Mouse (Mus musculus) neural tube, embryonic 11.5 days (tissue): Measurements from ENCODE around the gene Taf6l. TPM values are rescaled to one million over a fixed set of nuclear protein-coding genes. Genes with fewer than 3 reads are reported as not detected.

ENCODE experiments used
- ATAC-seq: fragments of 200-750 bp; cut with Nextera tagmentation; 2 replicates; pipeline ENCODE4 v1.8.0; 2017; ENCODE audit warnings: moderate number of reproducible peaks, mild to moderate bottlenecking, moderate TSS enrichment, moderate library complexity; ENCODE audit not compliant: insufficient read depth, low FRiP score, low TSS enrichment
- DNase-seq: peaks from one replicate; pipeline ENCODE4 v3.0.0-alpha.2; 2015; ENCODE audit warnings: low spot score
- H3K27ac ChIP-seq: fragments of 300-500 bp; sonication (generic); 2 replicates; pipeline ENCODE4 v1.5.1; 2014; ENCODE audit warnings: low read depth, mild to moderate bottlenecking, low read length
- H3K27me3 ChIP-seq: fragments of 300-500 bp; sonication (generic); 2 replicates; pipeline ENCODE4 v1.6.1; 2014; ENCODE audit warnings: mild to moderate bottlenecking, low read length, mixed read lengths; ENCODE audit not compliant: control insufficient read depth, insufficient read depth
- H3K36me3 ChIP-seq: fragments of 300-500 bp; sonication (generic); 2 replicates; pipeline ENCODE4 v1.6.1; 2014; ENCODE audit warnings: mild to moderate bottlenecking, low read length, moderate library complexity, mixed read lengths; ENCODE audit not compliant: control insufficient read depth, insufficient read depth
- H3K4me1 ChIP-seq: fragments of 300-500 bp; sonication (generic); 2 replicates; pipeline ENCODE4 v1.6.1; 2014; ENCODE audit warnings: low read length, mixed read lengths; ENCODE audit not compliant: control insufficient read depth, insufficient read depth
- H3K4me2 ChIP-seq: fragments of 300-500 bp; sonication (generic); 2 replicates; pipeline ENCODE4 v1.6.1; 2014; ENCODE audit warnings: low read depth, mild to moderate bottlenecking, moderate library complexity
- H3K4me3 ChIP-seq: fragments of 300-500 bp; sonication (generic); 2 replicates; pipeline ENCODE4 v1.5.1; 2014; ENCODE audit warnings: low read depth, low read length
- H3K9ac ChIP-seq: fragments of 300-500 bp; sonication (generic); 2 replicates; pipeline ENCODE4 v1.6.1; 2014; ENCODE audit warnings: mild to moderate bottlenecking, low read length
- H3K9me3 ChIP-seq: fragments of 300-500 bp; sonication (generic); 2 replicates; pipeline ENCODE4 v1.6.1; 2016; ENCODE audit warnings: low read length; ENCODE audit not compliant: control insufficient read depth
- WGBS: fragments of 180-500 bp; shearing (Covaris S2); extraction: QIAGEN DNeasy Blood & Tissue Kit; methylation state at CpG from one replicate; pipeline ENCODE4 v1.1.7; 2014; 5-methylcytosine and 5-hydroxymethylcytosine counted together
- polyA plus RNA-seq: library from polyadenylated mRNA; unstranded; fragments of >200 nt; fragmentation: Nextera tagmentation; extraction: Ambion mirVana; gene quantifications from 2 replicates; pipeline ENCODE4 v1.2.1, GENCODE M21; 2014

The Taf6l gene
- polyA plus RNA-seq, result 20.7 and 22.4 TPM in 2 replicates

DNA sequence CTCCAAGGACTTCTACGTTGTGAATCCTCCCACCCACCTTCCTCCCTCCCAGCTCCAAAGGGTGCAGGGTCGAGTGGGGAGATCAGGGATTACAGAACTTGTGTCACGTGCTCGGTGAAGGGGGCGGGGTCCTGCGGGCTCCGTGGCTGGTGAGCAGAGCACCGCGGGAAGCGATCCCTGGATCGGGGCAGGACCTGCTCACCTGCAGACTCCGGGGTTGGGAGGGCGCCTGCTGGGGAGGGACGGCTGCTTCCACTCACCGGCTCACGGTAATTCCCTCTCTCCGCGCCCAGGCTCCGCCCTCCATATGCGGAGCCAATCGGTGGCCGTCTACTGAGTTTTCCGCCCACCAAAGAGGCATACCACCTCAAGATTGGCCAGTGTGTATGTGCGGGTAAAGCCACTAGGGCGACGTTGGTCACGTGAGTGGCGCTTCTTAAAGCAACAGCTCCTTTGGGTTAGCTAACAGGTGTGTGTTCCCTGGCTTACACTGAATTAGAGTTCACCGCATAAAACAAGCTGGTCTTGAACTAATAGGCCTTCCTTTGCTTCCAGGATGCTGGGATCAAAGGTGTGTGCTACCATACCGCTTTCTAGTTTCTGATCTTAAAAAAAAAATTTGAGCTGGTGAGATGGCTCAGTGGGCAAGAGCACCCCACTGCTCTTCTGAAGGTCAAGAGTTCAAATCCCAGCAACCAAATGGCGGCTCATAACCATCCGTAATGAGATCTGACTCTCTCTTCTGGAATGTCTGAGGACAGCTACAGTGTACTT lies at the start of gene Taf6l:
Gene Taf6l (minus strand): TSS at position 410 of the 774 bp plus-strand sequence.
- H3K27me3 ChIP-seq, result no peaks in the 10 kb centered on the region
- H3K27ac ChIP-seq, result no peak within 1 kb of the TSS; the same call in 1 of the 2 replicates
- no peaks in the 10 kb centered on the region for H3K9me3 ChIP-seq
- peak within 1 kb of the TSS; percentile 84 for H3K4me3 ChIP-seq
- ATAC-seq, result peak; percentile 100
- under 1% methylated on average over 32 of the region's 32 CpGs for WGBS
- peak within 1 kb of the TSS; percentile 73 for H3K4me2 ChIP-seq
- DNase-seq, result peak; percentile 91
- peak within 1 kb of the TSS; percentile 73 for H3K9ac ChIP-seq
- peaks cover 9% of the 10 kb centered on the region for H3K36me3 ChIP-seq
- peaks cover 5% of the 10 kb centered on the region; the same call in 1 of the 2 replicates for H3K4me1 ChIP-seq

GRCm38 (mm10) chr19:8832971-8833370 lies 46.8 kb upstream of the Taf6l start:
- WGBS, result 96% methylated on average over 4 of the region's 4 CpGs
- Histone ChIP-seq H3K27ac (no peak overlapping the region), H3K36me3 (peaks cover 33% of the 10 kb centered on the region), H3K27me3 (no peaks in the 10 kb centered on the region), H3K4me1 (no peaks in the 10 kb centered on the region), H3K9ac (no peak overlapping the region), H3K4me2 (no peak overlapping the region), H3K4me3 (no peak overlapping the region), H3K9me3 (no peaks in the 10 kb centered on the region)
- ATAC-seq (no peak), DNase-seq (no peak)

- Histone ChIP-seq H3K4me1 (no peaks in the 10 kb centered on the region), H3K4me3 (no peak overlapping the region), H3K27ac (no peak overlapping the region), H3K9ac (no peak overlapping the region), H3K27me3 (no peaks in the 10 kb centered on the region), H3K9me3 (no peaks in the 10 kb centered on the region), H3K36me3 (peaks cover 41% of the 10 kb centered on the region), H3K4me2 (no peak overlapping the region)
- DNase-seq (no peak), ATAC-seq (no peak)
- WGBS, result 87% methylated on average over 11 of the region's 11 CpGs
Observed at GRCm38 (mm10) chr19:8831262-8831661, 45.0 kb upstream of the Taf6l start.

GRCm38 (mm10) chr19:8830664-8831063 lies 44.4 kb upstream of the Taf6l start:
- H3K36me3 ChIP-seq, result peaks cover 43% of the 10 kb centered on the region
- no peak for DNase-seq
- WGBS, result 92% methylated on average over 8 of the region's 8 CpGs

GRCm38 (mm10) chr19:8829660-8830059 lies 43.4 kb upstream of the Taf6l start, which contains the start of gene AC129217.1:
Gene AC129217.1, plus strand, starts transcription at chr19:8829773.
- Histone ChIP-seq H3K4me3 (no peak within 1 kb of the TSS), H3K36me3 (peaks cover 45% of the 10 kb centered on the region)
- WGBS, result 94% methylated on average over 8 of the region's 8 CpGs

More at GRCm38 (mm10) chr19:8830664-8831063, 44.4 kb upstream of the Taf6l start:
- Histone ChIP-seq H3K4me1 (no peaks in the 10 kb centered on the region), H3K4me2 (no peak overlapping the region), H3K4me3 (no peak overlapping the region), H3K27ac (no peak overlapping the region), H3K27me3 (no peaks in the 10 kb centered on the region), H3K9me3 (no peaks in the 10 kb centered on the region), H3K9ac (no peak overlapping the region)
- ATAC-seq, result no peak

DNA sequence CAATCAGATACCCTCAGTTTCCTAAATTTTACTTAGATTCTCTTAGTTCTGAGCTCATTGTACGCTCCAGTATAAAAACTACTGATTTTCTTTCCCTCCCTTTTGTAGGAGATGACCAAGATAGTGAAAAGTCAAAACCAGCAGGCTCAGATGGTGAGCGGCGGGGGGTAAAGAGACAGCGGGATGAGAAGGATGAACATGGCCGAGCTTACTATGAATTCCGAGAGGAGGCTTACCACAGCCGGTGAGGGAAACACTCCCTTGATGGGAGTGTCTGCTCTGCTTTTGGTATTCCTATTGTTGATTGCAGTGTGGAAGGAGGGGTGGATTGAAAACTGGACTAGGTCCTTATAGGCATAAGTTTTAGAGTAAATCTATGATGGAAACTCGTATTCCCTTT lies 36.5 kb upstream of the Taf6l start:
- ATAC-seq (no peak), DNase-seq (no peak)
- 83% methylated on average over 8 of the region's 8 CpGs for WGBS
- peaks cover 12% of the 10 kb centered on the region for H3K36me3 ChIP-seq
- no peaks in the 10 kb centered on the region for H3K27me3 ChIP-seq
- peak overlapping the region; percentile 98; the same call in 1 of the 2 replicates for H3K4me2 ChIP-seq
- H3K9me3 ChIP-seq, result no peaks in the 10 kb centered on the region
- H3K9ac ChIP-seq, result 0 out of 2 replicates have a peak overlapping the region, but pooled peaks have one; percentile 9
- H3K4me3 ChIP-seq, result peak overlapping the region; percentile 88
- H3K27ac ChIP-seq, result no peak overlapping the region
- H3K4me1 ChIP-seq, result peaks cover 22% of the 10 kb centered on the region

More at GRCm38 (mm10) chr19:8829660-8830059, 43.4 kb upstream of the Taf6l start, which contains the start of gene AC129217.1:
- ATAC-seq, result no peak
- Histone ChIP-seq H3K9me3 (no peaks in the 10 kb centered on the region), H3K27me3 (no peaks in the 10 kb centered on the region), H3K27ac (no peak within 1 kb of the TSS), H3K4me1 (no peaks in the 10 kb centered on the region), H3K4me2 (no peak within 1 kb of the TSS), H3K9ac (no peak within 1 kb of the TSS)
- DNase-seq, result no peak

DNA sequence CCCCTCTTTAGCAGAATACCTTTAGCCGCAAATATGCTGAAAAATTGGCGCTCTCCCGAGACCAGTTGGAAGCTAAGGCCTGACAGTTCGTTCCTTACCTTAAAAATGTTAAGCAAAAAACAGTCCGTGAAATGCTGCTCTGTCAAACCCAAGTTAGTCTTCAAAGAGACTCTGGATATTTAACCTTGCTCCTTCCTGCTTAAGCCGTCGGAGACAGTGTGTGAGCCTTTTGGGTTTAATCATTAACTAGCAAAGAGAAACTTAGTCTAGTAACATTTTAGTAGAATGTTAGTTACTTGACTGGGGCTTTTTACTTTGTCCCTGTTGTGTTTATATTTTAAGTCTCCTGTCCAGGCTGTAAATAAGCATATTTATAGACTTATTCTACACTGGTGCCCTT lies 34.9 kb upstream of the Taf6l start:
- Histone ChIP-seq H3K36me3 (peaks cover 10% of the 10 kb centered on the region), H3K27me3 (no peaks in the 10 kb centered on the region), H3K4me3 (peak overlapping the region; percentile 88), H3K9me3 (no peaks in the 10 kb centered on the region), H3K27ac (no peak overlapping the region), H3K9ac (peak overlapping the region; percentile 94), H3K4me1 (peaks cover 30% of the 10 kb centered on the region), H3K4me2 (peak overlapping the region; percentile 98)
- no peak for DNase-seq
- no peak for ATAC-seq
- 2% methylated on average over 7 of the region's 7 CpGs for WGBS

DNA sequence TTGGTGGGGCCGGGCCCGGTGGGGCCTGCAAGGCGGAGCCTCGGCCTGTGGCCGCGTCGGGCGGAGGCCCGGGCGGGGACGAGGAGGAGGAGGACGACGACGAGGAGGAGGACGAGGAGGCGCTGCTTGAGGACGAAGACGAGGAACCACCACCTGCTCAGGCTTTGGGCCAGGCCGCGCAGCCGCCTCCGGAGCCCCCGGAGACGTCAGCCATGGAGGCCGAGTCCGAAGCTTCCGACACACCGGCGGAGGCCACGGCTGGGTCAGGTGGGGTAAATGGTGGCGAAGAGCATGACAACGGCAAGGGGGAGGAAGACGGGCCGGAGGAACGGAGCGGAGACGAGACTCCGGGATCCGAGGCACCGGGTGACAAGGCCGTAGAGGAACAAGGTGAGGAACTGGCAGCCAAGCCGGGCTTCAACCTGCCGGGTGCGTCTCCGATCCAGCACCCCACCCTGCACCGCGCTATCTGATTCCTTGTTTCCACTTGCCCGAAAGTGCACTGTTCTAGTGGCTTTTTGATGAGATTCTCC lies 34.3 kb upstream of the Taf6l start:
- Histone ChIP-seq H3K9ac (peak overlapping the region; percentile 94), H3K27me3 (no peaks in the 10 kb centered on the region), H3K4me3 (peak overlapping the region; percentile 88), H3K27ac (peak overlapping the region; percentile 98), H3K4me1 (peaks cover 30% of the 10 kb centered on the region), H3K4me2 (peak overlapping the region; percentile 98), H3K9me3 (no peaks in the 10 kb centered on the region), H3K36me3 (peaks cover 8% of the 10 kb centered on the region)
- under 1% methylated on average over 47 of the region's 48 CpGs for WGBS
- DNase-seq (no peak), ATAC-seq (peak; percentile 16)
